Mouse (Mus musculus): ENCODE measurements at regions not wholly inside any gene's neighbourhood (a gene's known extent, or its start where the extent isn't known, plus 50 kb on each side); places are given as distances from the start of the nearest gene placed in this dataset.

DNA sequence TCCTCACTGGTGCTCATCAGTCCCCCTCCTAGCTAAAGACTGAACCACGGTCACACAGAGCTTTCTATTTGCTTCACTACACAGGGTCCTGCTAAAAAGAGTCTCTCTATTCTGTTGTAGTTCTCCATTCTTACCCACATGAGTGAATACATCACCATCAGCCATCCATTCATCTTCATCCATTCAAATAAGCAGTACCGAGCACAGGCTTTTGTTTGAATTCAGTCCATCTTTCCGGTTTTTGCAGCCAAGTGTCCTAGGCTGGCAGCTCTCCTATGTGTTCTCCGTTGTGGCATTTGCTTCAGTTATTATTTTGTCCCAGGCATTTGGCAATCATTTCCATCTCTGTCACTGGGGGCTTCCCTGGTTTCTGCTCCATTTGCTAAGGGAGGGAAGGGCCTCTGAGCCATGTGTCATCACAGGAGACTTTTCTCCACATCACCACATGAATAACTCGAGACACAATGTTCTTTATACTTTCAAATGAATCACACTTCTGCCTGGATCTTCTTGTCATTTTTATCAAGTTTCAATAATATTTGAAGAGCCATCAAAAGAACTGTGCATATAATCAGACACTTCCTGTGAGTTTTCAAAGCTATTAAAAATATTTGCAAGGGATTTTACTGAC lies 366.1 kb downstream of the Dnajb9 start:
- peak in 1 of 2 experiments; percentile 5 for DNase-seq

DNA sequence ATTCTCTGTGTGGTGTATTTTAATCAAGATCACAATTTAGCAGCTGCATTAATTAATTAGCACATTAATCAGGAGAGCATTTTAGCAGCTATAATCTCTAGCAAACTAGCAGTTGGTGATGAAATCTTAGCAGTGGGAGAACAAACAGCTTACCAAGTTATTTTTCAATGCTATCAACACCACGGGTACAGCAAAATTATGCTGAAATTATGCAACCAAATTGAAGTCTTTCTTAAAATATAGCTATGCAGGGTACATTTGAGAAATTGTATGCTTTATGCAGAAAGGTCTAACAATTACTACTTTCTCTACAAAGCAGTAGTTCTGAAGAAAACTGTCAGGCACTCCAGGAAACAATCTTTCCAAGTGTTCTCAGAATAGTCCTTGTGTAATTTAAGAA lies 378.1 kb downstream of the Dnajb9 start:
- no peak for DNase-seq

- no peak for DNase-seq
These were observed 381.5 kb downstream of the Dnajb9 start for GRCm38 (mm10) chr12:43828641-43829040.

GRCm38 (mm10) chr12:43827901-43828300 lies 382.2 kb downstream of the Dnajb9 start:
- DNase-seq = no peak

DNA sequence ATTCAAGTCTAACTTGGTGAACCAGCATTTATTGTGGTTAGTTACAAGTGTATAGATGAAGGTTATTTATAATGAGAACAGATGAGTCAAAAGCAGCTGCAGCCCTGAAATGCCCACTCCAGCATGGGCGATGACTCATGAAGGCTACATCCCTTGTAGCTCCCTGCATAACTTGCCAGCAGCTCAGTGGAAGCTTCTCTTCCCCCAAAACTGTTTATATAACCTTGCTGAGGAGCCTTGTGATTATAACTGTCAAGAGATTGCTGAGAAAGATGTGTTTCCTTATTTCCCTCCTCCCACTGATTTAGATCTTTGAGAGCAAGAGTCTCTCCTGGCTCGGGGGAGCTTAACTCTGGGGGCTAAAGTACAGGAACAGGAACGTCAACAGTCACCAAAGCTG lies 382.8 kb downstream of the Dnajb9 start:
- DNase-seq = peak in 1 of 2 experiments; percentile 22

DNA sequence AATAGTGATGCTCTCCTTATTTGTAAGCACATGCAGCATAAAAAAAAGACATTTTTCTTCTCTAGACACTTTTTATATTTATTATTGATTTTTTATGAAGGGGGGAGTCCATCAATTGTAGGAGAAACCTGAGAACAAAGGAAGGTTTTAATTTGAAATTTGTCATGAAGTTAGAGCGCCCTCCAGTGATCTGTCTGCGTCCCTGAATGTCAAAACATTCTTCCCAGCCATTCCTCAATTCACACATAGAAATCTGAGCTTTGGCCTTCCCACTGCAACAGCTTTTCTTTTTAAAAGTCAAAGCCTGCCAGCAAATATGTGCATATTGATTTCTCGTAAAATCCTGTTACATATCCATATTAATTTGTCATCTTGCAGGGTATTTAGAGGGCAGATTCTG lies 396.6 kb downstream of the Dnajb9 start:
- no peak for DNase-seq

- DNase-seq = no peak
These were observed 437.4 kb downstream of the Dnajb9 start for GRCm38 (mm10) chr12:43772766-43773165.

- DNase-seq = no peak
These were observed 448.0 kb downstream of the Dnajb9 start for GRCm38 (mm10) chr12:43762151-43762550.
